Mouse (Mus musculus) T-cell, adult 66 days (primary cell): ENCODE data around the gene Mup8. TPM values are rescaled to one million over a fixed set of nuclear protein-coding genes. Genes with fewer than 3 reads are reported as not detected.

Source experiments
- total RNA-seq, 2 experiments: library from RNA; stranded (reverse); gene quantifications; 3 replicates in 1 of 2; 4 replicates in 1 of 2; pipeline ENCODE4 v1.2.4; 2023

Gene Mup8
- not detected for total RNA-seq

DNA sequence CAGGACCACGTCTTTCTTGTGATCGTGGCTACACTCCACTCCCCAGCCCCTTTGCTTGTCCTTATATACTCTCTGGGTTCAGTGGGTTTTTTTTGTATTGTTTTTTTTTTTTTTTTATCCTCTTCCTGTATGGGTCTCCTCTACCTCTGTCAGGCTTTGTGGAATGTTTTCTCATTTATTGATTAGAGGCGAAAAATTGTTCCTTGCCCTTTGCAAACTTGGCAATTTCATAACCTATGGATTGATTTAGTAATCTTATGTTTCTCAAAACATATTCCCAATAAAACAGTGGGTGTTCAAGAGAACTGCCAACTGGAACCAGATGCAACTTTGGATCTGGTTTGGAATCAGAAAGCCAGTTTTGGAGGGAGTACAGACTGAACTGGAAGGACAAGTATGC is at the start of gene Mup8:
Mup8 (minus strand) TSS at position 101 of the 400 bp plus-strand sequence.

Other genes with a start within 250 kb of the Mup8 start
- gene Mup7, start 152.1 kb downstream of the Mup8 start, total RNA-seq, result not detected
- gene Mup2, start 68.3 kb downstream of the Mup8 start, total RNA-seq, result not detected
- not detected for gene Mup9, start 199.4 kb upstream of the Mup8 start, total RNA-seq